Mouse (Mus musculus): ENCODE measurements around the gene Wdr4. TPM values are rescaled to one million over a fixed set of nuclear protein-coding genes. Genes with fewer than 3 reads are reported as not detected.

The Wdr4 gene
- polyA plus RNA-seq, 1 experiment from 2014 or later = 9.8 TPM

DNA sequence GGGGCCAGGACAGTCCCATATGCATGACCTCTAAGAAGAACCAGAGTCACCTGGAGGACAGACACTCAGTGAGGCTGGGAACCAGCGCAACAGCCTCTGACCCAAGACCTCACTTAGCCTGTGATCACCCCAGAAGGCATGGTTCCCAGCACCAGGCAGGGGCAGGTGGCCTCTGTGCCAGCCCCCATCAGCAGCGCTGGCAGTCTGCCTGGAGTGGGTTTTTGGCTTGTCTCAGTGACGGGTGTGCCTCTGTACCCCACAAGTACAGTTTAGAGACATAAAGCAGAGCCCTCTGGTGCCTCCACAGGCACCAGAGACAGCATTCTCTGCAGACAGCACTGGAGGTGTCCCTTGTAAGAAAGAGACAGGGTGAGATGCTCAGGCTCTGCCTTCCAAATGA lies 69.6 kb downstream of the Wdr4 start:
- Histone ChIP-seq H3K9me3 (ENCODE audit: low read length) (no peaks in the 10 kb centered on the region), H3K9ac (replicated peaks; ENCODE audit: low read depth) (no peak overlapping the region), H3K4me3 (ENCODE audit: low read depth, low read length) (no peak overlapping the region), H3K4me2 (replicated peaks; ENCODE audit: low read depth, low read length) (no peak overlapping the region), H3K27ac (ENCODE audit: low read length) (no peak overlapping the region), H3K27me3 (replicated peaks; ENCODE audit: insufficient read depth, low read length) (no peaks in the 10 kb centered on the region), H3K36me3 (ENCODE audit: insufficient read depth, low read length) (no peaks in the 10 kb centered on the region), H3K4me1 (ENCODE audit: insufficient read depth, low read depth, low read length) (no peaks in the 10 kb centered on the region)
- WGBS = 73% methylated on average over 3 of the region's 3 CpGs
- TF ChIP-seq EP300 (IDR thresholded peaks at IDR 0.05) = no peak
- TF ChIP-seq CTCF (IDR thresholded peaks at IDR 0.05) = no peak
- ATAC-seq (no peak), DNase-seq (ENCODE audit: low spot score) (no peak)

DNA sequence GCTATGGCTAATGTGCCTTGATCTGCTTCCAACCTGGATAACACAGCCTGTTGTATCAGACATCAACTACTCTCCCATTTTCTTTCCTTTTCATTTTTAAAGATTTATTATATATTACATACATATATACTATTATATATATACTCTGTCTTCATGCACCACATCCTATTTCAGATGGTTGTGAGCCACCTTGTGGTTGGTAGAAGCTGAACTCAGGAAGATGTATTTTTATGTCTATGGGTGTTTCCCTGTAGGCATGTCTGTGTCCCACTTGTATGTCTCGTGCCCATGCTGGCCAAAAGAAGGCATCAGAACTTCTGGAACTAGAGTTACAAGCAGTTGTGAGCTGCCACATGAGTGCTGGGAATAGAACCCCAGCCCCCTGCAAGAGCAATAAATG lies 71.3 kb downstream of the Wdr4 start:
- TF ChIP-seq EP300 (IDR thresholded peaks at IDR 0.05) (no peak), CTCF (IDR thresholded peaks at IDR 0.05) (peak; percentile 49)
- no peaks in the 10 kb centered on the region for H3K27me3 ChIP-seq (replicated peaks; ENCODE audit: insufficient read depth, low read length)
- no peaks in the 10 kb centered on the region for H3K36me3 ChIP-seq (ENCODE audit: insufficient read depth, low read length)
- no peak for ATAC-seq
- no peak overlapping the region for H3K9ac ChIP-seq (replicated peaks; ENCODE audit: low read depth)
- no peak overlapping the region for H3K4me2 ChIP-seq (replicated peaks; ENCODE audit: low read depth, low read length)
- peaks cover 4% of the 10 kb centered on the region; the same call in 1 of the 2 replicates for H3K4me1 ChIP-seq (ENCODE audit: insufficient read depth, low read depth, low read length)
- no peak for DNase-seq (ENCODE audit: low spot score)
- no peak overlapping the region for H3K27ac ChIP-seq (ENCODE audit: low read length)
- no peak overlapping the region for H3K4me3 ChIP-seq (ENCODE audit: low read depth, low read length)
- H3K9me3 ChIP-seq (ENCODE audit: low read length) = no peaks in the 10 kb centered on the region
- WGBS = 78% methylated on average over 1 of the region's 1 CpGs

DNA sequence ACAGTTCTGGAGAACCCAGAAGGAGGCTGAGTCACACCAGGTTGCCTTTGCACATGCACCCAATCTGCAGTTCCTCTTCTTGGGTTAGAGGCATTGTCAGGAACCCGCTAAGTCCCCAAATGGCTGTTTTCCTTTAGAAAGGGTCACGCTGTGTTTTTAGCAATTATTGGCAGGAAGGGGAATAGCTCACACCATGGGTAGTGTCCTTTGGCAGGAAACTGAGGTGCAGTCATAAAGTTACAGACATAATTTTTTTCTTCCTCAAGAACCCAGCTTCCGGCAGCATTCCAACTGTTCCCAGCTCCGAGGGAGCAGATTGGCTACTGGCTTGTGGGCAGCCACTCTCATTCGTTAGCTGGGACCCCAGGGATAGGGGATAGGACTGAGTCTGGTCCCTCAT lies 72.0 kb downstream of the Wdr4 start:
- Histone ChIP-seq H3K27me3 (replicated peaks; ENCODE audit: insufficient read depth, low read length) (no peaks in the 10 kb centered on the region), H3K4me1 (ENCODE audit: insufficient read depth, low read depth, low read length) (peaks cover 4% of the 10 kb centered on the region; the same call in 1 of the 2 replicates), H3K9ac (replicated peaks; ENCODE audit: low read depth) (no peak overlapping the region), H3K4me2 (replicated peaks; ENCODE audit: low read depth, low read length) (no peak overlapping the region), H3K27ac (ENCODE audit: low read length) (no peak overlapping the region), H3K4me3 (ENCODE audit: low read depth, low read length) (no peak overlapping the region), H3K36me3 (ENCODE audit: insufficient read depth, low read length) (no peaks in the 10 kb centered on the region), H3K9me3 (ENCODE audit: low read length) (no peaks in the 10 kb centered on the region)
- WGBS = 60% methylated on average over 5 of the region's 5 CpGs
- no peak for DNase-seq (ENCODE audit: low spot score)
- TF ChIP-seq EP300 (IDR thresholded peaks at IDR 0.05) = no peak
- TF ChIP-seq CTCF (IDR thresholded peaks at IDR 0.05) = no peak
- ATAC-seq = no peak

DNA sequence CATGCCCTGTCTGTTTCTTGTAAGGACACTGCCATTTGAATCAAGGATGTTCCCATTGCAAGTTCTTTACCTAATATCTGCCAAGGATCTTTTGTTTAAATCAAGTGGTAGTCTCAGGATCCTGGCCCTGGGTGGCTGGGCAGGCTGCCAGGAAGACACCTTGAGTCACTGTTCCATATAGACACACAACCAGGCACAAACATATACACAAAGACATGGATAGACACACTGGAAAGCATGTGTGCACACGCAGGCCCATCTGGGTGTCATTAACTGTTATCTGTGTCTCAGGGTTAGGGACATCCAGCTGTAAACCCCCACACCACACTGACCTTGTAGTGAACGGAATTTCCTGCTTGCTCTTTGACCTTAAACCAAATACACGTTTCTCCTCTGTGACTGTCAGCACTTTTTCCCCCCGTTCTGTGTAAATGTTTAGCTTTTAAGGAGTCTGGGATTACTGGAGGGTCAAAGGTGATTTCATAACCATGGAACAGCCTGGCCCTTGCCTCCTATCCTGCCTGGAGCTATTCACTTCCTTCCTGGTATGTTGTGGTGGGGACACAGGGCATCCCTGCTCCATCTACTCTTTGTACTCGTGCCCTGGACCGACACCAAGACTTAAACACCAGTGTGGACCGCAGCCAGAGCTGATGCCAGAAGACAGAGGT lies 74.6 kb downstream of the Wdr4 start:
- DNase-seq (ENCODE audit: low spot score) = peak; percentile 58
- Histone ChIP-seq H3K36me3 (ENCODE audit: insufficient read depth, low read length) (no peaks in the 10 kb centered on the region), H3K4me2 (replicated peaks; ENCODE audit: low read depth, low read length) (no peak overlapping the region), H3K9me3 (ENCODE audit: low read length) (no peaks in the 10 kb centered on the region), H3K4me3 (ENCODE audit: low read depth, low read length) (no peak overlapping the region), H3K9ac (replicated peaks; ENCODE audit: low read depth) (no peak overlapping the region), H3K27me3 (replicated peaks; ENCODE audit: insufficient read depth, low read length) (no peaks in the 10 kb centered on the region), H3K27ac (ENCODE audit: low read length) (peak overlapping the region; percentile 20; the same call in 1 of the 2 replicates), H3K4me1 (ENCODE audit: insufficient read depth, low read depth, low read length) (peaks cover 4% of the 10 kb centered on the region; the same call in 1 of the 2 replicates)
- peak; percentile 64 for ATAC-seq
- WGBS = 21% methylated on average over 7 of the region's 7 CpGs
- TF ChIP-seq EP300 (IDR thresholded peaks at IDR 0.05) (peak; percentile 65; the same call in 1 of the 2 replicates), CTCF (IDR thresholded peaks at IDR 0.05) (no peak)

Small RNA genes lying within 50 kb of the gene (microRNA-seq; reads per million reads assigned to microRNA genes)
- not detected for gene Gm24970

Other genes starting within 250 kb of the Wdr4 start
- gene Rsph1, start 242.6 kb downstream of the Wdr4 start, polyA plus RNA-seq (2015; fragmentation: Nextera tagmentation; extraction: Ambion mirVana) = 21.4 and 25.2 TPM in 2 replicates
- gene Slc37a1, start 233.2 kb downstream of the Wdr4 start, polyA plus RNA-seq (2015; fragmentation: Nextera tagmentation; extraction: Ambion mirVana) = 25.2 and 33.9 TPM in 2 replicates
- 44.1 and 44.2 TPM in 2 replicates for gene Pde9a, start 133.8 kb downstream of the Wdr4 start, polyA plus RNA-seq (2015; fragmentation: Nextera tagmentation; extraction: Ambion mirVana)
- 207 and 233 TPM in 2 replicates for gene Ndufv3, start 135 bp upstream of the Wdr4 start, polyA plus RNA-seq (2015; fragmentation: Nextera tagmentation; extraction: Ambion mirVana)
- 15.0 and 19.9 TPM in 2 replicates for gene Pknox1, start 44.8 kb upstream of the Wdr4 start, polyA plus RNA-seq (2015; fragmentation: Nextera tagmentation; extraction: Ambion mirVana)
- gene Cbs, start 117.3 kb upstream of the Wdr4 start, polyA plus RNA-seq (2015; fragmentation: Nextera tagmentation; extraction: Ambion mirVana) = 1.2 and 1.4 TPM in 2 replicates
- gene U2af1, start 138.9 kb upstream of the Wdr4 start, polyA plus RNA-seq (2015; fragmentation: Nextera tagmentation; extraction: Ambion mirVana) = 151 and 161 TPM in 2 replicates
- 0.76 and 1.2 TPM in 2 replicates for gene Cryaa, start 157.8 kb upstream of the Wdr4 start, polyA plus RNA-seq (2015; fragmentation: Nextera tagmentation; extraction: Ambion mirVana)